Mouse (Mus musculus) megakaryocyte, embryonic 14.5 days (primary cell): ENCODE measurements around the gene Uqcrc2.

ENCODE experiments used
- FLI1 ChIP-seq: IDR thresholded peaks from 2 replicates; pipeline ENCODE4 v1.6.1; 2012; ENCODE audit warnings: low read length, inconsistent platforms, mixed read lengths
- GATA1 ChIP-seq: IDR thresholded peaks from 3 replicates; pipeline ENCODE4 v1.6.1; 2012; ENCODE audit warnings: mixed read lengths, low read length, inconsistent platforms, borderline replicate concordance

GRCm38 (mm10) chr7:120635362-120635781 lies 396 bp downstream of the Uqcrc2 start:
- TF ChIP-seq GATA1 (no peak), FLI1 (no peak)
